Mouse (Mus musculus): Measurements from ENCODE around the gene Cenpm.

- no peak for TF ChIP-seq CTCF (IDR thresholded peaks at IDR 0.05; ENCODE audit: insufficient read depth, low read depth, low read length)
- TF ChIP-seq POLR2A (IDR thresholded peaks at IDR 0.05; ENCODE audit: insufficient read depth, low read depth, low read length): no peak
These were observed 33.0 kb upstream of the Cenpm start for GRCm38 (mm10) chr15:82277591-82277990.

Data from olfactory bulb, adult 2 months (tissue).